Mouse (Mus musculus): ENCODE measurements around the gene Gm10722.
"Not testable (repeated sequence)": the region's sequence is repeated elsewhere in the genome, so short reads cannot be mapped to it uniquely, and the experiment has no call there.

DNA sequence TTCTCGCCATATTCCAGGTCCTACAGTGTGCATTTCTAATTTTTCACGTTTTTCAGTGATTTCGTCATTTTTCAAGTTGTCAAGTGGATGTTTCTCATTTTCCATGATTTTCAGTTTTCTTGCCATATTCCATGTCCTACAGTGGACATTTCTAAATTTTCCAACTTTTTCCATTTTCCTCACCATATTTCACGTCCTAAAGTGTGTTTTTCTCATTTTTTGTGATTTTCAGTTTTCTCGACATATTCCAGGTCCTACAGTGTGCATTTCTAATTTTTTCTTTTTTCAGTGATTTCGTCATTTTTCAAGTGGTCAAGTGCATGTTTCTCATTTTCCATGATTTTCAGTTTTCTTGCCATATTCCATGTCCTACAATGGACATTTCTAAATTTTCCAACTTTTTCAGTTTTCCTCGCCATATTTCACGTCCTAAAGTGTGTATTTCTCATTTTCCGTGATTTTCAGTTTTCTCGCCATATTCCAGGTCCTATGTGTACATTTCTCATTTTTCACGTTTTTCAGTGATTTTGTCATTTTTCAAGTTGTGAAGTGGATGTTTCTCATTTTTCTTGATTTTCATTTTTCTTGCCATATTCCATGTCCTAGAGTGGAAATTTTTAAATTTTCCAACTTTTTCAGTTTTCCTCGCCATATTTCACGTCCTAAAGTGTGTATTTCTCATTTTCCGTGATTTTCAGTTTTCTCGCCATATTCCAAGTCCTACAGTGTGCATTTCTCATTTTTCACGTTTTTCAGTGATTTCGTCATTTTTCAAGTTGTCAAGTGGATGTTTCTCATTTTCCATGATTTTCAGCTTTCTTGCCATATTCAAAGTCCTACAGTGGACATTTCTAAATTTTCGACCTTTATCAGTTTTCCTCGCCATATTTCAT lies 19.4 kb downstream of the Gm10722 start:
- TF ChIP-seq CTCF (IDR thresholded peaks at IDR 0.05; ENCODE audit: low read depth, low read length); POLR2A (IDR thresholded peaks at IDR 0.05; ENCODE audit: extremely low read depth, insufficient read depth, low read length): not testable (repeated sequence)

Data from liver, adult 2 months (tissue).